Mouse (Mus musculus): ENCODE measurements around the gene Cdk2.

DNA sequence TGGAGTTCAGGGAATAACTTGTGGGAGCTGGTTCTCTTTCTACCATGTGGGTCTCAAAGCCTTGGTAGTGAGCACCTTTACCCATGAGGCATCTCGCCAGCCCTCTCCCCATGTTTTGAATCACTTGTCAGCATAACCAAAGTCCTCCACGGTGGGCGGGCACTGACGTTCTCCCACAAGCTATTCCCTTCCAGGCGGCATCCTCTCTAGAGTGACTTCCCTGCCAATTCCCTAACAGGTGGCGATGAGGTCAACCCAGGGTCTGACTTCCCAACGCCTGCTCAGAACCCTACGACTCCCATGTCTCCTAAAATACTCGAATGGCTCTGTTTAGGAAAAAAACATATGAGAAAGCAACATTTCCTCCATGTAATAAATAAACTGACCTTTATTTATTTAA, 47.0 kb downstream of the Cdk2 start:
- no peak for TF ChIP-seq CTCF (IDR thresholded peaks at IDR 0.05; ENCODE audit: low read depth, low read length)
- TF ChIP-seq TAL1 (conservative IDR thresholded peaks at IDR 0.05; ENCODE audit: low read depth, low read length) = no peak
- no peak for TF ChIP-seq POLR2AphosphoS5 (IDR thresholded peaks at IDR 0.05; ENCODE audit: insufficient replicate concordance, low read depth, low read length)
- no peak for TF ChIP-seq GATA2 (IDR thresholded peaks at IDR 0.05; ENCODE audit: borderline replicate concordance, low read depth, low read length)
- no peak for TF ChIP-seq GATA1 (IDR thresholded peaks at IDR 0.05; ENCODE audit: borderline replicate concordance, low read length)
